Mouse (Mus musculus): ENCODE measurements around the gene Aicda.

The Aicda gene

GRCm38 (mm10) chr6:122600066-122600646 lies 46.6 kb downstream of the Aicda start:
- DNase-seq (ENCODE audit: low spot score in 2 of 2) = no peak

GRCm38 (mm10) chr6:122601031-122601430 lies 47.4 kb downstream of the Aicda start:
- no peak for DNase-seq (ENCODE audit: low spot score in 2 of 2)

- no peak for DNase-seq (ENCODE audit: low spot score in 2 of 2)
Measured at GRCm38 (mm10) chr6:122601615-122602014, 48.0 kb downstream of the Aicda start.

GRCm38 (mm10) chr6:122602242-122602991 lies 48.8 kb downstream of the Aicda start, which contains the start of gene Apobec1:
Gene Apobec1 (minus strand): TSS chr6:122602444.
- DNase-seq (ENCODE audit: low spot score in 2 of 2) = peak; percentile 73 to 77

GRCm38 (mm10) chr6:122602992-122603322 lies 49.4 kb downstream of the Aicda start:
- no peak for DNase-seq (ENCODE audit: low spot score in 2 of 2)

GRCm38 (mm10) chr6:122604260-122604659 lies 50.7 kb downstream of the Aicda start:
- no peak for DNase-seq (ENCODE audit: low spot score in 2 of 2)

GRCm38 (mm10) chr6:122605483-122605882 lies 51.9 kb downstream of the Aicda start:
- no peak for DNase-seq (ENCODE audit: low spot score in 2 of 2)

GRCm38 (mm10) chr6:122606661-122607060 lies 53.1 kb downstream of the Aicda start:
- no peak for DNase-seq (ENCODE audit: low spot score in 2 of 2)

- DNase-seq (ENCODE audit: low spot score in 2 of 2) = no peak
Measured at GRCm38 (mm10) chr6:122607700-122608099, 54.1 kb downstream of the Aicda start.

- DNase-seq (ENCODE audit: low spot score in 2 of 2) = no peak
Measured at GRCm38 (mm10) chr6:122608434-122609376, 55.1 kb downstream of the Aicda start.

GRCm38 (mm10) chr6:122609377-122609728 lies 55.8 kb downstream of the Aicda start:
- DNase-seq (ENCODE audit: low spot score in 2 of 2) = no peak

- DNase-seq (ENCODE audit: low spot score in 2 of 2) = no peak
Measured at GRCm38 (mm10) chr6:122609771-122610170, 56.2 kb downstream of the Aicda start, which contains the start of gene Gdf3. Gene Gdf3 (minus strand): TSS chr6:122610087.

- DNase-seq (ENCODE audit: low spot score in 2 of 2) = no peak
Measured at GRCm38 (mm10) chr6:122612426-122612825, 58.8 kb downstream of the Aicda start.

Data from right cerebral cortex, postnatal 10 days (tissue).